Mouse (Mus musculus): ENCODE measurements around the gene Ryr1. TPM values are rescaled to one million over a fixed set of nuclear protein-coding genes. Genes with fewer than 3 reads are reported as not detected.

Gene Ryr1
- polyA plus RNA-seq, 1 experiment from 2014 or later: 0.01 TPM

GRCm38 (mm10) chr7:28982274-28983013 lies 142.5 kb downstream of the Ryr1 start:
- peak overlapping the region; percentile 48 for H3K4me3 ChIP-seq (ENCODE audit: low read depth, low read length)
- ATAC-seq: peak; percentile 26
- WGBS: 10% methylated on average over 19 of the region's 19 CpGs
- peaks cover 11% of the 10 kb centered on the region for H3K4me1 ChIP-seq (ENCODE audit: insufficient read depth, low read depth, low read length)
- peak overlapping the region; percentile 70 for H3K4me2 ChIP-seq (replicated peaks; ENCODE audit: low read depth, low read length)
- H3K9ac ChIP-seq (replicated peaks; ENCODE audit: low read depth): 0 out of 2 replicates have a peak overlapping the region, but pooled peaks have one; percentile 24
- H3K27ac ChIP-seq (ENCODE audit: low read length): peak overlapping the region; percentile 74
- H3K36me3 ChIP-seq (ENCODE audit: insufficient read depth, low read length): peaks cover 17% of the 10 kb centered on the region
- no peaks in the 10 kb centered on the region for H3K9me3 ChIP-seq (ENCODE audit: low read length)
- H3K27me3 ChIP-seq (replicated peaks; ENCODE audit: insufficient read depth, low read length): no peaks in the 10 kb centered on the region
- DNase-seq (ENCODE audit: low spot score): peak; percentile 44
- TF ChIP-seq CTCF (IDR thresholded peaks at IDR 0.05) (no peak), EP300 (IDR thresholded peaks at IDR 0.05) (no peak)

DNA sequence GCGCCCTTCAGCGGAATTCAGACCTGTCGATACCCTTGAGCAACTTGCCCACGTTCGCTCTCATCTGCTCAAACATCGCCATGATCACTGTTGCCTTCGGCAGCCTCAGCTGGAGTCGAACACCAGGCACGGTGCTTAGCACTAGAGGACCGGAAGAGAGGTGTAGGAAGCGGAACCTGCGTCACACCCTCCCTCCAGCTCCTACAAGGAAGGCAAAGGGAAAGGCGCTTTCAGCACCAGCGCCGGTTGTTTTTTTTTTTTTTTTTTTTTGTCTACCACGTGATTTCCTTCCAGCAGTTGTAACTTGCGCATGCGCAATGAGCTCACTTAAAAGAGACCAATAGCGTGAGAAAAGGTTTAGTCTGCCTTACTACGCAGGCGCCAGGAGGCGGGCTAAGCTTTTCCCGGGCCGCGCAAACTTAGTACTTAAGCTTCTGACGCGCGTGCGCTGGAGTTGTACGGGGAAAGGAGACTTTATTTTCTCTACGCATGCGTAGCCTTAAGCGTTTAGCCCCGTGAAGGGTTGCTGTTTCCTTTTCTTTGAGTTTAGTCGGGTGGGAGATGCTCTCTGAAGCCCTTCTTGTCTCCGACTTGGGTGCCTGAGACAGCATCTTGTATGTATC lies 143.2 kb downstream of the Ryr1 start, which contains the start of the genes Eif3k and Map4k1:
Gene Eif3k, minus strand, starts transcription at position 214 of the 623 bp plus-strand sequence.
Gene Map4k1, plus strand, starts transcription at position 400 of the 623 bp plus-strand sequence.
- Histone ChIP-seq H3K4me1 (ENCODE audit: insufficient read depth, low read depth, low read length) (peaks cover 11% of the 10 kb centered on the region), H3K27me3 (replicated peaks; ENCODE audit: insufficient read depth, low read length) (no peaks in the 10 kb centered on the region), H3K27ac (ENCODE audit: low read length) (peak within 1 kb of the TSS; percentile 74), H3K36me3 (ENCODE audit: insufficient read depth, low read length) (peaks cover 24% of the 10 kb centered on the region), H3K9ac (replicated peaks; ENCODE audit: low read depth) (peak within 1 kb of the TSS; percentile 58), H3K4me3 (ENCODE audit: low read depth, low read length) (peak within 1 kb of the TSS; percentile 60), H3K4me2 (replicated peaks; ENCODE audit: low read depth, low read length) (peak within 1 kb of the TSS; percentile 87), H3K9me3 (ENCODE audit: low read length) (no peaks in the 10 kb centered on the region)
- under 1% methylated on average over 36 of the region's 36 CpGs for WGBS
- peak; percentile 37 for TF ChIP-seq CTCF (IDR thresholded peaks at IDR 0.05)
- TF ChIP-seq EP300 (IDR thresholded peaks at IDR 0.05): no peak
- DNase-seq (ENCODE audit: low spot score) (peak; percentile 100), ATAC-seq (peak; percentile 98)

GRCm38 (mm10) chr7:28977556-28977955 lies 147.4 kb downstream of the Ryr1 start:
- Histone ChIP-seq H3K27ac (ENCODE audit: low read length) (no peak overlapping the region), H3K4me3 (ENCODE audit: low read depth, low read length) (no peak overlapping the region), H3K4me1 (ENCODE audit: insufficient read depth, low read depth, low read length) (peaks cover 11% of the 10 kb centered on the region), H3K36me3 (ENCODE audit: insufficient read depth, low read length) (peaks cover 36% of the 10 kb centered on the region), H3K9ac (replicated peaks; ENCODE audit: low read depth) (no peak overlapping the region), H3K27me3 (replicated peaks; ENCODE audit: insufficient read depth, low read length) (no peaks in the 10 kb centered on the region), H3K9me3 (ENCODE audit: low read length) (no peaks in the 10 kb centered on the region), H3K4me2 (replicated peaks; ENCODE audit: low read depth, low read length) (no peak overlapping the region)
- WGBS: 82% methylated on average over 9 of the region's 9 CpGs
- TF ChIP-seq CTCF (IDR thresholded peaks at IDR 0.05) (no peak), EP300 (IDR thresholded peaks at IDR 0.05) (no peak)
- ATAC-seq: no peak
- no peak for DNase-seq (ENCODE audit: low spot score)

DNA sequence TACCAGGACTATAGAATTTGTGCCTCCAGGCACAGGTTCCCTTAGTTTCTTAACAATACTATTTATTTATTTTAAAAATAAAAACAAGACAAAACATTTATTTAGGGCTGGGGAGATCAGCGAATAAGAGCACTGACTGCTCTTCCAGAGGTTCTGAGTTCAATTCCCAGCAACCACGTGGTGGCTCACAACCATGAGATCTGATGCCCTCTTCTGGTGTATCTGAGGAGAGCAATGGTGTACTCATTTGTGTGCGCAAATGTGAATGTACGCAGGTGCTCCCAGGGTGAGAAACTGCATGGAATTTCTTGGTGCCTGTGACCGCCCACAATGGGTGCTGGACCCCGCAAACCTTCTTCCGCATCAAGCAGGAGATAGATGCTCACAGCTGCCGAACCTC lies 152.0 kb downstream of the Ryr1 start:
- H3K4me2 ChIP-seq (replicated peaks; ENCODE audit: low read depth, low read length): no peak overlapping the region
- H3K36me3 ChIP-seq (ENCODE audit: insufficient read depth, low read length): peaks cover 24% of the 10 kb centered on the region
- no peaks in the 10 kb centered on the region for H3K9me3 ChIP-seq (ENCODE audit: low read length)
- DNase-seq (ENCODE audit: low spot score): no peak
- no peak for ATAC-seq
- H3K27me3 ChIP-seq (replicated peaks; ENCODE audit: insufficient read depth, low read length): no peaks in the 10 kb centered on the region
- WGBS: 82% methylated on average over 8 of the region's 8 CpGs
- no peak overlapping the region for H3K9ac ChIP-seq (replicated peaks; ENCODE audit: low read depth)
- TF ChIP-seq EP300 (IDR thresholded peaks at IDR 0.05): peak; percentile 24; the same call in 1 of the 2 replicates
- TF ChIP-seq CTCF (IDR thresholded peaks at IDR 0.05): peak; percentile 62
- no peak overlapping the region for H3K27ac ChIP-seq (ENCODE audit: low read length)
- H3K4me3 ChIP-seq (ENCODE audit: low read depth, low read length): no peak overlapping the region
- H3K4me1 ChIP-seq (ENCODE audit: insufficient read depth, low read depth, low read length): peaks cover 9% of the 10 kb centered on the region; the same call in 1 of the 2 replicates

DNA sequence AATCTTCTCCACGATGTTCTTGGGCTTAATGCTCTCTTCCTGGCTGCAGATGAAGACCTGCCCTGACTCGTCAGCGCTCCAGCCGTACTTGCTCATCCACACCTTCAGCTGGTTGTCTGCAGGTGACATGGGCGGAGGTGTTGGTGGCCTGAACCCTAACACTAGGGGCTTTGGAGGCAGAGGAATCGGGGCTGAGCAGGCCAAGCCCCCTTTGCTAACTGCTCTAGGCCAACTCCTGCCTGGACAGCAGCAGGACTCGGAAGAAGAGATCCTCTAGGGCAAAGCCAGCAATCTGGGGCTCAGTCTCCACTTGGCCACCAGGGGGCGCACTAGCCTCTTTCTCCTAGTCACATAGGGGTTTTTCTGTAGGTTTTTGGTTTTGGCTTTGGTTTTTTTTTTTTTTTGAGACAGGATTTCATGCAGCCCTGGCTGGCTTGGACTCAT lies 152.4 kb downstream of the Ryr1 start:
- no peak overlapping the region for H3K9ac ChIP-seq (replicated peaks; ENCODE audit: low read depth)
- TF ChIP-seq CTCF (IDR thresholded peaks at IDR 0.05): peak; percentile 84
- TF ChIP-seq EP300 (IDR thresholded peaks at IDR 0.05): 0 out of 2 replicates have a peak, but pooled peaks have one; percentile 20
- H3K27me3 ChIP-seq (replicated peaks; ENCODE audit: insufficient read depth, low read length): no peaks in the 10 kb centered on the region
- WGBS: 56% methylated on average over 8 of the region's 8 CpGs
- H3K4me2 ChIP-seq (replicated peaks; ENCODE audit: low read depth, low read length): no peak overlapping the region
- H3K4me3 ChIP-seq (ENCODE audit: low read depth, low read length): no peak overlapping the region
- peaks cover 20% of the 10 kb centered on the region for H3K36me3 ChIP-seq (ENCODE audit: insufficient read depth, low read length)
- peak; percentile 84 for DNase-seq (ENCODE audit: low spot score)
- H3K4me1 ChIP-seq (ENCODE audit: insufficient read depth, low read depth, low read length): peaks cover 9% of the 10 kb centered on the region; the same call in 1 of the 2 replicates
- peak overlapping the region; percentile 77 for H3K27ac ChIP-seq (ENCODE audit: low read length)
- no peaks in the 10 kb centered on the region for H3K9me3 ChIP-seq (ENCODE audit: low read length)
- ATAC-seq: 0 out of 2 replicates have a peak, but pooled peaks have one; percentile 13

DNA sequence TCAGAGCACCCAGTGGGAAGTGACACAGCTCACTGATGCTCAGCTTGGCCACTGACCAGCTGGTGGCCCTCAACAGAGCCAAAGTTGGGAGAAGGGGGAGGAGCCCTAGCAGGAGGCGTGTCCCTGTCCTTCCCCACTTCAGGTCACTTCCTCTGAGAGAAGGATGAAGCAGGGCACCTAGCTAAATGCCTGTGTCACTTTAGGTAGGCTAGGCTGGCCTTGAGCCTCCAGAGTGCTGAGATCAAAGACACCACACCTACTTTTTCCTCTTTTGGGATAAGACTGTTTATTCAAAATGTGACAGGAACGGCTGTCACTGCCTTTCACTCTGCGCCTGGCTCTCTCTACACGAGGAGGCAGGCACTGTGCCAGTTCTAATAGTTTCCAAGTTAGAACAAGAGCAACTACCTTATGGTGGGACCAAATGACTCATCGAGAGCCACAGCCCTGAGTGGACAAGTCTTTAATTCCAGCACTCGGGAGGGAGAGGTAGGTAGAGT lies 153.2 kb downstream of the Ryr1 start:
- Histone ChIP-seq H3K4me1 (ENCODE audit: insufficient read depth, low read depth, low read length) (peaks cover 9% of the 10 kb centered on the region; the same call in 1 of the 2 replicates), H3K9ac (replicated peaks; ENCODE audit: low read depth) (no peak overlapping the region), H3K4me2 (replicated peaks; ENCODE audit: low read depth, low read length) (no peak overlapping the region), H3K9me3 (ENCODE audit: low read length) (no peaks in the 10 kb centered on the region), H3K4me3 (ENCODE audit: low read depth, low read length) (no peak overlapping the region), H3K27me3 (replicated peaks; ENCODE audit: insufficient read depth, low read length) (no peaks in the 10 kb centered on the region), H3K27ac (ENCODE audit: low read length) (peak overlapping the region; percentile 77), H3K36me3 (ENCODE audit: insufficient read depth, low read length) (peaks cover 13% of the 10 kb centered on the region)
- ATAC-seq (peak; percentile 73), DNase-seq (ENCODE audit: low spot score) (peak; percentile 88)
- TF ChIP-seq EP300 (IDR thresholded peaks at IDR 0.05) (peak; percentile 79; the same call in 1 of the 2 replicates), CTCF (IDR thresholded peaks at IDR 0.05) (no peak)
- WGBS: 15% methylated on average over 6 of the region's 6 CpGs

All from lung, postnatal 0 days (tissue).